Mouse (Mus musculus): ENCODE measurements at regions not wholly inside any gene's neighbourhood (a gene's known extent, or its start where the extent isn't known, plus 50 kb on each side); places are given as distances from the start of the nearest gene placed in this dataset.

DNA sequence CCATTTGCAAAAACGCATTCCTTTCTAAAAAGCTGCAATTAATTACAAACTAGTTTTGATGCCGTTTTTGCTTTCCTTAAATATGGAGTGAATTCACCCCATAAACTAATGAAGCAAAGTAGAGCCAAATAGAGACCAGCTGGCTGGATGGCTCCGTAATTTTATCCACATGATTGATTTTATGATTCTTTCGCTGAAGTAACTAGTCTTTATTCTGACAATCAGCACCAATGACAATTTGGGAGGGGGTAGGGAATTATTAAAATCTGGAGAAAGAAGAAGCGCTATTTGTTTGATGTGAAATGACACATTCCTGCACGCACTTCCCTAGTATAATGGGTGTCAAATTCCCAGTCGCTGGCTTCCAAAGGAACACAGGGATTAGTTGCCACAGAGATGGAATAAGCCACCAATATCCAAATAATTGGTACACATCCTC is 113.0 kb upstream of the BC052040 start:
- DNase-seq (ENCODE audit: low spot score) (no peak), ATAC-seq (ENCODE audit: insufficient number of reproducible peaks, low FRiP score, low TSS enrichment, low read depth) (no peak)
- no peaks in the 10 kb centered on the region for H3K27me3 ChIP-seq (ENCODE audit: control insufficient read depth, insufficient read depth, low read length)
- no peaks in the 10 kb centered on the region for H3K9me3 ChIP-seq (ENCODE audit: control insufficient read depth, low read length)
- no peak overlapping the region for H3K4me3 ChIP-seq (ENCODE audit: low read depth, low read length)
- no peak overlapping the region; the same call in 1 of the 2 replicates for H3K4me2 ChIP-seq (ENCODE audit: low read depth, severe bottlenecking)
- H3K4me1 ChIP-seq (ENCODE audit: control insufficient read depth, insufficient read depth, low read length), result no peaks in the 10 kb centered on the region
- no peak overlapping the region for H3K27ac ChIP-seq (replicated peaks; ENCODE audit: low read depth, low read length)
- no peak overlapping the region for H3K9ac ChIP-seq (ENCODE audit: low read length)
- 28% methylated on average over 7 of the region's 7 CpGs for WGBS
- H3K36me3 ChIP-seq (ENCODE audit: control insufficient read depth, insufficient read depth, low read length), result no peaks in the 10 kb centered on the region

DNA sequence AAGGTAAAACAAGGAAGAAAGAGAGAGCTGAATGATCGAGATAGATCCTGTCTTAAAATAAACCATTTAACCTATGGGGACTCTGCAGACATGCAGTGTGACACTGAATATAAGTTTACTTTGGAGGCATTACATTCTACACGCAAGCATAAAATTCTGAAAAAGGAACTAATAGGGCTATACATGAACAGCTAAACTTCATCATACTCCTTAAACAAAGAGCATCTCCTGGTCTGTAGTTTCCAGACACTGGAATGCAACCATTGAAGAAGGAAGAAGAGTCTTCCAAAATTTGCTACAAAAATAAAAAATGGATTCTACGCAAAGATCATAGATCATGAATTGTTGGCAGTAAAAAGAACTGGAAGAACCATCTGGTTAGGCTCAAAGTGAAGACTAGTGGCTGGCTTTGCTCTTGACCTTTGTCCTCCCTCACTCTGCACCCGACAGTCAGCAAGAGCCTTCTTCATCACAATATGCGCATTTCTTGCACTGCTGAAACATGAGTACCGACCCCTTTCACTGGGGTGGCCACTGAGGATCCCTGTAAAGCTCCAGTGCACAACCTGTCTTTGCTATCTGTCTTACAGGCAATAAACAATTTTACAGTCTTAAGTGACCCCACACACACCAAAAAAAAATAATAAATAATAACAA is 112.2 kb upstream of the BC052040 start:
- no peaks in the 10 kb centered on the region for H3K27me3 ChIP-seq (ENCODE audit: control insufficient read depth, insufficient read depth, low read length)
- no peak overlapping the region for H3K4me2 ChIP-seq (ENCODE audit: low read depth, severe bottlenecking)
- no peak overlapping the region for H3K9ac ChIP-seq (ENCODE audit: low read length)
- DNase-seq (ENCODE audit: low spot score), result no peak
- 57% methylated on average over 6 of the region's 6 CpGs for WGBS
- no peak overlapping the region for H3K4me3 ChIP-seq (ENCODE audit: low read depth, low read length)
- no peak for ATAC-seq (ENCODE audit: insufficient number of reproducible peaks, low FRiP score, low TSS enrichment, low read depth)
- no peak overlapping the region for H3K27ac ChIP-seq (replicated peaks; ENCODE audit: low read depth, low read length)
- no peaks in the 10 kb centered on the region for H3K36me3 ChIP-seq (ENCODE audit: control insufficient read depth, insufficient read depth, low read length)
- H3K4me1 ChIP-seq (ENCODE audit: control insufficient read depth, insufficient read depth, low read length), result no peaks in the 10 kb centered on the region
- no peaks in the 10 kb centered on the region for H3K9me3 ChIP-seq (ENCODE audit: control insufficient read depth, low read length)

DNA sequence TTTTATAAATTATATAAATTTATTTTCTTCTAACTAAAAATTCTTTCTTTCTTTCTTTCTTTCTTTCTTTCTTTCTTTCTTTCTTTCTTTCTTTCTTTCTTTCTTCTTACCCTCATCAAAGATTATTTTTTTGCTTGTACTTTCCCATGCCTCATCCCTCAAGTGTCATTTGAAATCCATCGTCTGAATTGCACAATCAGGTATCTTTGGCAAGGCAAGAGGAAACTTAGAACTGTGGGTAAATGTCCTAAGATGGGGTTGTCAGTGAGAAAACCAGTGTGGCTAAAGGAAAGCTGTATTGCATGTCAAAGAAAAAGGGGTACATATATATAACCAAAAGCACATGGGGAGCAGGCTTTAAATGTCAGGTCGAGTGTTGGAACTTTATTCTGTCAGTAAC is 109.1 kb upstream of the BC052040 start:
- H3K9ac ChIP-seq (ENCODE audit: low read length), result no peak overlapping the region
- DNase-seq (ENCODE audit: low spot score) (no peak), ATAC-seq (ENCODE audit: insufficient number of reproducible peaks, low FRiP score, low TSS enrichment, low read depth) (no peak)
- no peaks in the 10 kb centered on the region for H3K4me1 ChIP-seq (ENCODE audit: control insufficient read depth, insufficient read depth, low read length)
- no peak overlapping the region for H3K4me2 ChIP-seq (ENCODE audit: low read depth, severe bottlenecking)
- H3K36me3 ChIP-seq (ENCODE audit: control insufficient read depth, insufficient read depth, low read length), result no peaks in the 10 kb centered on the region
- WGBS, result 80% methylated on average over 2 of the region's 2 CpGs
- H3K9me3 ChIP-seq (ENCODE audit: control insufficient read depth, low read length), result no peaks in the 10 kb centered on the region
- no peak overlapping the region for H3K27ac ChIP-seq (replicated peaks; ENCODE audit: low read depth, low read length)
- no peak overlapping the region for H3K4me3 ChIP-seq (ENCODE audit: low read depth, low read length)
- H3K27me3 ChIP-seq (ENCODE audit: control insufficient read depth, insufficient read depth, low read length), result no peaks in the 10 kb centered on the region

DNA sequence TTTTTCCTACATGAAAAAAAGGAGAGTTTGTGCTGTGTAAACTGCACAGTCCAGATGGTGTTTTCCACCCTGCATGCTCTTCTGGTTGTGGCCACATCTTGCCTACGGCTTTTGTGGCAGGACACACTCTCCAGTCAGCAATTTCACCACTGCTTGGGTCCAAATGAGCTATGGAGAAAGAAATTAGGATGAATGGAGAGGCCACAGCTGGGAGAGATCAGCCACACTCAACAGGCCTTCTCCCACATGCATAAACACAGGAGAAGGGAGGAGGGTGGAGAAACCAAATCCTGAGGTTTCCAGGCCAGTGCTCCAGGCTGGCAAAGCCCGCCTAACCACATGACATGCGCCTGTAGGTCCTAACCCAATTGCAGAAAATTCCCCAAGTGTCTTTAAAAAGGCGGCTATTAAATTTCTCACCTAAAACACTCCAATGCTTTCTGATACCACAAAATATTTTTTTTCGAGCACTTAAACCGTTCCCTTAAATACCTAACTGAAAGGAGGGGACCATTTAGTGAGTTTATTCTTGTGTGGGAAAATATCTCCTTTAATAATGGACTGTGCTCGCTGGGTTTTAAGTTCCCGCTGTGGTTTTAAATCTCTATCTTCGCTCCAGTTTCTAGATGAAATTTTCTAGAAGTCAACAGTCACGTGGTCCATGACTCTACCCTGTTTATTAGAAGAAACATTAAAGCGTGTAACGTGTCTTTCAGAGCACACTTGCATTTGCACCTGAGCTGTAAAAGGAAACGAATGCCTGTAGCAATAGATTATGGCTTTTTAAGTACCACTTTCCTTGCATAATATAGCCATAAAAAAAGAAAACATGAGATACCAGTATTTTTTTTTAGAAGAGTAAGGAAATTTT is 97.9 kb upstream of the BC052040 start:
- H3K4me2 ChIP-seq (ENCODE audit: low read depth, severe bottlenecking), result no peak overlapping the region
- 61% methylated on average over 13 of the region's 13 CpGs for WGBS
- no peak overlapping the region for H3K27ac ChIP-seq (replicated peaks; ENCODE audit: low read depth, low read length)
- peak; percentile 65 for DNase-seq (ENCODE audit: low spot score)
- no peaks in the 10 kb centered on the region for H3K27me3 ChIP-seq (ENCODE audit: control insufficient read depth, insufficient read depth, low read length)
- no peaks in the 10 kb centered on the region for H3K9me3 ChIP-seq (ENCODE audit: control insufficient read depth, low read length)
- no peak overlapping the region for H3K4me3 ChIP-seq (ENCODE audit: low read depth, low read length)
- no peaks in the 10 kb centered on the region for H3K4me1 ChIP-seq (ENCODE audit: control insufficient read depth, insufficient read depth, low read length)
- ATAC-seq (ENCODE audit: insufficient number of reproducible peaks, low FRiP score, low TSS enrichment, low read depth), result peak; percentile 88
- no peaks in the 10 kb centered on the region for H3K36me3 ChIP-seq (ENCODE audit: control insufficient read depth, insufficient read depth, low read length)
- H3K9ac ChIP-seq (ENCODE audit: low read length), result no peak overlapping the region

GRCm38 (mm10) chr2:115488465-115488864 is 93.1 kb upstream of the BC052040 start:
- H3K4me1 ChIP-seq (ENCODE audit: control insufficient read depth, insufficient read depth, low read length), result no peaks in the 10 kb centered on the region
- no peaks in the 10 kb centered on the region for H3K36me3 ChIP-seq (ENCODE audit: control insufficient read depth, insufficient read depth, low read length)
- ATAC-seq (ENCODE audit: insufficient number of reproducible peaks, low FRiP score, low TSS enrichment, low read depth) (no peak), DNase-seq (ENCODE audit: low spot score) (no peak)
- 74% methylated on average over 4 of the region's 4 CpGs for WGBS
- H3K9me3 ChIP-seq (ENCODE audit: control insufficient read depth, low read length), result no peaks in the 10 kb centered on the region
- H3K4me3 ChIP-seq (ENCODE audit: low read depth, low read length), result no peak overlapping the region
- no peak overlapping the region for H3K9ac ChIP-seq (ENCODE audit: low read length)
- H3K27me3 ChIP-seq (ENCODE audit: control insufficient read depth, insufficient read depth, low read length), result no peaks in the 10 kb centered on the region
- no peak overlapping the region for H3K4me2 ChIP-seq (ENCODE audit: low read depth, severe bottlenecking)
- no peak overlapping the region for H3K27ac ChIP-seq (replicated peaks; ENCODE audit: low read depth, low read length)

GRCm38 (mm10) chr2:115493020-115493419 is 88.5 kb upstream of the BC052040 start:
- H3K4me2 ChIP-seq (ENCODE audit: low read depth, severe bottlenecking), result no peak overlapping the region
- H3K27me3 ChIP-seq (ENCODE audit: control insufficient read depth, insufficient read depth, low read length), result no peaks in the 10 kb centered on the region
- H3K27ac ChIP-seq (replicated peaks; ENCODE audit: low read depth, low read length), result no peak overlapping the region
- WGBS, result 24% methylated on average over 2 of the region's 2 CpGs
- no peaks in the 10 kb centered on the region for H3K36me3 ChIP-seq (ENCODE audit: control insufficient read depth, insufficient read depth, low read length)
- H3K4me1 ChIP-seq (ENCODE audit: control insufficient read depth, insufficient read depth, low read length), result no peaks in the 10 kb centered on the region
- no peak overlapping the region for H3K4me3 ChIP-seq (ENCODE audit: low read depth, low read length)
- ATAC-seq (ENCODE audit: insufficient number of reproducible peaks, low FRiP score, low TSS enrichment, low read depth) (0 out of 2 replicates have a peak, but pooled peaks have one; percentile 21), DNase-seq (ENCODE audit: low spot score) (peak; percentile 47)
- H3K9me3 ChIP-seq (ENCODE audit: control insufficient read depth, low read length), result no peaks in the 10 kb centered on the region
- no peak overlapping the region for H3K9ac ChIP-seq (ENCODE audit: low read length)

DNA sequence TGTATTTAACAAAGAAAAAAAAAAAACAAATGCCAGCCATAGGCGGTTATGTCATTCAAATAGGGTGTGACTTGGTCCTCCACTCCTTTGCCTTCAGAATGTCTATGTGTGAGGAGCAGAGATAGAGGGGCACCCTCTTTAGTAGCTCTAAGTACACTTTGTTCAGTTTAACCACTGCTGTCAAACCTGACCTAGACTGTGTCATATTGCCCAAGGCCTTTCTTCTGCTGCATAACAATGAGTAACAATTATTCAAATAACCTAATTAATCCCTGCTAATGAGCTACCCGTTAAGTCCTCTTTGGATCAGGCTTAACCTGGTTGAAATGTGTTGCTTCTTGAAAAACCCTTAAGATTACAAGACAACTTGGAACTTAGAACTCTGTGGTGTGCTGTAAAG is 81.6 kb upstream of the BC052040 start:
- ATAC-seq (ENCODE audit: insufficient number of reproducible peaks, low FRiP score, low TSS enrichment, low read depth), result no peak

DNA sequence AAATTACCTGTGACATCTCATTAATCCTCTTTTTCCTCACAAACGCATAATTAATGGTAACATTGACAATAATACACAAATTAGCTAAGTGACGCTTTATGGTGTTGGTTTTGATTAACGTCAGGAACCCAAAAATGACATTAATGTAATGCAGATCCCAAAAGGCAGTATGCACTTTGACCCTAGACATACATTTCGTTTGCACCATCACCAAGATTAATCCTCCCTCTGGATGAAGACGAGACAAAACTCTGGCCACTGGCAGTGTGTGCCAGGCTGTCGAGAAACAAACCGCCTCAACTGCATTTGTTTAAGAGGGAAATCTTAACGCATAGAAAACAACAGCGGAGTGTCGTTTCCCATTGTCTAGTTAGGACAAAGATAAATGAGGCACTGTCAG is 72.0 kb upstream of the BC052040 start:
- no peaks in the 10 kb centered on the region for H3K36me3 ChIP-seq (ENCODE audit: control insufficient read depth, insufficient read depth, low read length)
- H3K27ac ChIP-seq (replicated peaks; ENCODE audit: low read depth, low read length), result no peak overlapping the region
- no peak overlapping the region for H3K4me3 ChIP-seq (ENCODE audit: low read depth, low read length)
- 31% methylated on average over 10 of the region's 10 CpGs for WGBS
- peaks cover 22% of the 10 kb centered on the region; the same call in 1 of the 2 replicates for H3K4me1 ChIP-seq (ENCODE audit: control insufficient read depth, insufficient read depth, low read length)
- H3K9ac ChIP-seq (ENCODE audit: low read length), result no peak overlapping the region
- H3K9me3 ChIP-seq (ENCODE audit: control insufficient read depth, low read length), result no peaks in the 10 kb centered on the region
- ATAC-seq (ENCODE audit: insufficient number of reproducible peaks, low FRiP score, low TSS enrichment, low read depth) (no peak), DNase-seq (ENCODE audit: low spot score) (no peak)
- no peaks in the 10 kb centered on the region for H3K27me3 ChIP-seq (ENCODE audit: control insufficient read depth, insufficient read depth, low read length)
- H3K4me2 ChIP-seq (ENCODE audit: low read depth, severe bottlenecking), result no peak overlapping the region

More for the DNA sequence above, 81.6 kb upstream of the BC052040 start:
- H3K27me3 ChIP-seq (ENCODE audit: control insufficient read depth, insufficient read depth, low read length), result no peaks in the 10 kb centered on the region
- H3K36me3 ChIP-seq (ENCODE audit: control insufficient read depth, insufficient read depth, low read length), result no peaks in the 10 kb centered on the region
- H3K27ac ChIP-seq (replicated peaks; ENCODE audit: low read depth, low read length), result no peak overlapping the region
- H3K4me1 ChIP-seq (ENCODE audit: control insufficient read depth, insufficient read depth, low read length), result no peaks in the 10 kb centered on the region
- no peak overlapping the region for H3K9ac ChIP-seq (ENCODE audit: low read length)
- H3K9me3 ChIP-seq (ENCODE audit: control insufficient read depth, low read length), result no peaks in the 10 kb centered on the region
- no peak overlapping the region for H3K4me2 ChIP-seq (ENCODE audit: low read depth, severe bottlenecking)
- no peak for DNase-seq (ENCODE audit: low spot score)
- no peak overlapping the region for H3K4me3 ChIP-seq (ENCODE audit: low read depth, low read length)
- 91% methylated on average over 2 of the region's 2 CpGs for WGBS

Measured in limb, embryonic 11.5 days (tissue).